Mouse (Mus musculus) stomach, embryonic 15.5 days (tissue): Measurements from ENCODE around the gene Ksr1. TPM values are rescaled to one million over a fixed set of nuclear protein-coding genes. Genes with fewer than 3 reads are reported as not detected.

Experiments
- ATAC-seq: fragments of 200-750 bp; cut with Nextera tagmentation; 2 replicates; pipeline ENCODE4 v1.8.0; 2017; ENCODE audit warnings: low read depth, moderate number of reproducible peaks, moderate TSS enrichment; ENCODE audit not compliant: insufficient read depth, low FRiP score
- H3K27ac ChIP-seq: fragments of 300-500 bp; sonication (generic); 2 replicates; pipeline ENCODE4 v1.5.1; 2015; ENCODE audit warnings: mild to moderate bottlenecking, inconsistent platforms
- H3K27me3 ChIP-seq: fragments of 300-500 bp; sonication (generic); replicated peaks from 2 replicates; pipeline ENCODE4 v1.6.1; 2015; ENCODE audit warnings: inconsistent platforms
- H3K36me3 ChIP-seq: fragments of 300-500 bp; sonication (generic); 2 replicates; pipeline ENCODE4 v1.6.1; 2015; ENCODE audit warnings: inconsistent platforms
- H3K4me1 ChIP-seq: fragments of 300-500 bp; sonication (generic); 2 replicates; pipeline ENCODE4 v1.6.1; 2015; ENCODE audit warnings: inconsistent platforms
- H3K4me2 ChIP-seq: fragments of 300-500 bp; sonication (generic); 2 replicates; pipeline ENCODE4 v1.6.1; 2015; ENCODE audit warnings: mild to moderate bottlenecking, inconsistent platforms
- H3K4me3 ChIP-seq: fragments of 300-500 bp; sonication (generic); replicated peaks from 2 replicates; pipeline ENCODE4 v1.5.1; 2015; ENCODE audit warnings: inconsistent platforms
- H3K9ac ChIP-seq: fragments of 300-500 bp; sonication (generic); 2 replicates; pipeline ENCODE4 v1.6.1; 2015; ENCODE audit warnings: inconsistent platforms
- H3K9me3 ChIP-seq: fragments of 300-500 bp; sonication (generic); 2 replicates; pipeline ENCODE4 v1.6.1; 2016; ENCODE audit warnings: inconsistent platforms
- WGBS: fragments of 180-500 bp; shearing (Covaris S2); methylation state at CpG from one replicate; pipeline ENCODE4 v1.1.7; 2015; 5-methylcytosine and 5-hydroxymethylcytosine counted together
- polyA plus RNA-seq: library from polyadenylated mRNA; unstranded; fragments of >200 nt; fragmentation: Nextera tagmentation; extraction: Ambion mirVana; gene quantifications from 2 replicates; pipeline ENCODE4 v1.2.1, GENCODE M21; 2015

The Ksr1 gene
- polyA plus RNA-seq, 1 experiment from 2014 or later = 2.8 TPM

- Histone ChIP-seq H3K36me3 (0 out of 2 replicates have a peak, but pooled peaks cover 3% of the 10 kb centered on the region), H3K9me3 (no peaks in the 10 kb centered on the region), H3K4me1 (peaks cover 4% of the 10 kb centered on the region), H3K4me3 (no peak overlapping the region), H3K9ac (no peak overlapping the region), H3K4me2 (no peak overlapping the region), H3K27ac (no peak overlapping the region), H3K27me3 (no peaks in the 10 kb centered on the region)
- no peak for ATAC-seq
- WGBS = 85% methylated on average over 4 of the region's 4 CpGs
These were observed 97.3 kb downstream of the Ksr1 start for GRCm38 (mm10) chr11:79048906-79049305.

GRCm38 (mm10) chr11:79047180-79047727 lies 99.0 kb downstream of the Ksr1 start:
- Histone ChIP-seq H3K27ac (peak overlapping the region; percentile 42; the same call in 1 of the 2 replicates), H3K4me2 (no peak overlapping the region), H3K4me1 (peaks cover 4% of the 10 kb centered on the region), H3K4me3 (no peak overlapping the region), H3K36me3 (0 out of 2 replicates have a peak, but pooled peaks cover 2% of the 10 kb centered on the region), H3K9me3 (no peaks in the 10 kb centered on the region), H3K9ac (no peak overlapping the region), H3K27me3 (no peaks in the 10 kb centered on the region)
- no peak for ATAC-seq
- WGBS = 65% methylated on average over 11 of the region's 11 CpGs

- Histone ChIP-seq H3K9ac (no peak overlapping the region), H3K4me1 (peaks cover 4% of the 10 kb centered on the region), H3K27me3 (no peaks in the 10 kb centered on the region), H3K27ac (peak overlapping the region; percentile 42; the same call in 1 of the 2 replicates), H3K36me3 (no peaks in the 10 kb centered on the region), H3K4me2 (no peak overlapping the region), H3K9me3 (no peaks in the 10 kb centered on the region), H3K4me3 (no peak overlapping the region)
- no peak for ATAC-seq
- WGBS = 52% methylated on average over 8 of the region's 8 CpGs
These were observed 99.5 kb downstream of the Ksr1 start for GRCm38 (mm10) chr11:79046561-79047155.

- Histone ChIP-seq H3K4me2 (no peak overlapping the region), H3K9ac (no peak overlapping the region), H3K27ac (no peak overlapping the region), H3K4me3 (no peak overlapping the region), H3K36me3 (no peaks in the 10 kb centered on the region), H3K27me3 (no peaks in the 10 kb centered on the region), H3K9me3 (no peaks in the 10 kb centered on the region), H3K4me1 (peaks cover 4% of the 10 kb centered on the region)
- ATAC-seq = no peak
- WGBS = 89% methylated on average over 9 of the region's 9 CpGs
These were observed 101.0 kb downstream of the Ksr1 start for GRCm38 (mm10) chr11:79045231-79045630.

GRCm38 (mm10) chr11:79044798-79045197 lies 101.4 kb downstream of the Ksr1 start:
- ATAC-seq = peak; percentile 33; the same call in 1 of the 2 replicates
- Histone ChIP-seq H3K4me1 (peaks cover 4% of the 10 kb centered on the region), H3K9me3 (no peaks in the 10 kb centered on the region), H3K9ac (no peak overlapping the region), H3K36me3 (no peaks in the 10 kb centered on the region), H3K4me2 (no peak overlapping the region), H3K27ac (no peak overlapping the region), H3K27me3 (no peaks in the 10 kb centered on the region), H3K4me3 (no peak overlapping the region)
- WGBS = 92% methylated on average over 25 of the region's 25 CpGs

- no peaks in the 10 kb centered on the region for H3K9me3 ChIP-seq
- no peaks in the 10 kb centered on the region for H3K27me3 ChIP-seq
- no peak overlapping the region for H3K4me2 ChIP-seq
- H3K4me1 ChIP-seq = peaks cover under 1% of the 10 kb centered on the region
- no peak for ATAC-seq
- no peak overlapping the region for H3K27ac ChIP-seq
- H3K9ac ChIP-seq = no peak overlapping the region
- 74% methylated on average over 14 of the region's 14 CpGs for WGBS
- H3K4me3 ChIP-seq = no peak overlapping the region
- H3K36me3 ChIP-seq = no peaks in the 10 kb centered on the region
These were observed 104.2 kb downstream of the Ksr1 start for GRCm38 (mm10) chr11:79041908-79042430.

GRCm38 (mm10) chr11:79039488-79039887 lies 106.7 kb downstream of the Ksr1 start:
- 61% methylated on average over 2 of the region's 2 CpGs for WGBS
- Histone ChIP-seq H3K27ac (no peak overlapping the region), H3K4me1 (no peaks in the 10 kb centered on the region), H3K9me3 (no peaks in the 10 kb centered on the region), H3K4me2 (no peak overlapping the region), H3K27me3 (no peaks in the 10 kb centered on the region), H3K4me3 (no peak overlapping the region), H3K9ac (no peak overlapping the region), H3K36me3 (no peaks in the 10 kb centered on the region)
- ATAC-seq = no peak

- Histone ChIP-seq H3K9me3 (no peaks in the 10 kb centered on the region), H3K4me2 (no peak overlapping the region), H3K27ac (no peak overlapping the region), H3K4me3 (no peak overlapping the region), H3K4me1 (no peaks in the 10 kb centered on the region), H3K36me3 (no peaks in the 10 kb centered on the region), H3K27me3 (no peaks in the 10 kb centered on the region), H3K9ac (no peak overlapping the region)
- ATAC-seq = no peak
- 82% methylated on average over 12 of the region's 12 CpGs for WGBS
These were observed 108.7 kb downstream of the Ksr1 start for GRCm38 (mm10) chr11:79037555-79037954.

GRCm38 (mm10) chr11:79036324-79036723 lies 109.9 kb downstream of the Ksr1 start:
- H3K4me3 ChIP-seq = no peak overlapping the region
- no peak overlapping the region for H3K27ac ChIP-seq
- H3K9me3 ChIP-seq = no peaks in the 10 kb centered on the region
- no peaks in the 10 kb centered on the region for H3K36me3 ChIP-seq
- H3K4me2 ChIP-seq = no peak overlapping the region
- H3K4me1 ChIP-seq = 0 out of 2 replicates have a peak, but pooled peaks cover under 1% of the 10 kb centered on the region
- no peaks in the 10 kb centered on the region for H3K27me3 ChIP-seq
- 81% methylated on average over 13 of the region's 13 CpGs for WGBS
- H3K9ac ChIP-seq = no peak overlapping the region
- no peak for ATAC-seq

- no peak overlapping the region for H3K9ac ChIP-seq
- H3K36me3 ChIP-seq = no peaks in the 10 kb centered on the region
- no peak overlapping the region for H3K4me2 ChIP-seq
- H3K27me3 ChIP-seq = no peaks in the 10 kb centered on the region
- ATAC-seq = no peak
- H3K4me3 ChIP-seq = no peak overlapping the region
- H3K4me1 ChIP-seq = peaks cover 8% of the 10 kb centered on the region
- H3K27ac ChIP-seq = no peak overlapping the region
- no peaks in the 10 kb centered on the region for H3K9me3 ChIP-seq
- 84% methylated on average over 11 of the region's 11 CpGs for WGBS
These were observed 112.6 kb downstream of the Ksr1 start for GRCm38 (mm10) chr11:79033636-79034035.

- H3K9ac ChIP-seq = no peak overlapping the region
- no peak overlapping the region for H3K4me2 ChIP-seq
- no peak for ATAC-seq
- H3K4me3 ChIP-seq = no peak overlapping the region
- H3K27ac ChIP-seq = no peak overlapping the region
- no peaks in the 10 kb centered on the region for H3K36me3 ChIP-seq
- H3K27me3 ChIP-seq = no peaks in the 10 kb centered on the region
- peaks cover 8% of the 10 kb centered on the region for H3K4me1 ChIP-seq
- 75% methylated on average over 12 of the region's 12 CpGs for WGBS
- no peaks in the 10 kb centered on the region for H3K9me3 ChIP-seq
These were observed 113.2 kb downstream of the Ksr1 start for GRCm38 (mm10) chr11:79033021-79033420.

GRCm38 (mm10) chr11:79031452-79031746 lies 114.8 kb downstream of the Ksr1 start:
- peaks cover 8% of the 10 kb centered on the region for H3K4me1 ChIP-seq

More at GRCm38 (mm10) chr11:79031452-79031746, 114.8 kb downstream of the Ksr1 start:
- Histone ChIP-seq H3K36me3 (0 out of 2 replicates have a peak, but pooled peaks cover 4% of the 10 kb centered on the region), H3K9ac (no peak overlapping the region), H3K27ac (no peak overlapping the region), H3K4me3 (no peak overlapping the region), H3K27me3 (no peaks in the 10 kb centered on the region), H3K9me3 (no peaks in the 10 kb centered on the region), H3K4me2 (no peak overlapping the region)
- 67% methylated on average over 5 of the region's 5 CpGs for WGBS
- no peak for ATAC-seq
